Mouse (Mus musculus): ENCODE results near the gene Ice1.

GRCm38 (mm10) chr13:70644083-70644462, 6.6 kb upstream of the Ice1 start:
- no peak for TF ChIP-seq EP300 (IDR thresholded peaks at IDR 0.05; ENCODE audit: low read depth)
- TF ChIP-seq CTCF (IDR thresholded peaks at IDR 0.05; ENCODE audit: low read depth), result no peak

Measured in liver, embryonic 14.5 days (tissue).